Mouse (Mus musculus): ENCODE results near the gene Kdm2a. TPM values are rescaled to one million over a fixed set of nuclear protein-coding genes. Genes with fewer than 3 reads are reported as not detected.
A peak's percentile ranks its signal among the peaks of the same experiment; 100 is the strongest.

Gene Kdm2a
- total RNA-seq, 1 experiment = 45.6 TPM

GRCm38 (mm10) chr19:4396998-4397797 is 887 bp downstream of the Kdm2a start:
- H3K4me3 ChIP-seq (ENCODE audit: insufficient read depth in 1 of 2, low read depth in 1 of 2, low read length in 2 of 2, poor library complexity in 1 of 2, severe bottlenecking in 1 of 2) = peak overlapping the region; percentile 96 to 100
- peaks cover 0 to 2% of the 10 kb centered on the region in 2 experiments; a peak in 1 of 4 replicates for H3K4me1 ChIP-seq (ENCODE audit: control insufficient read depth in 2 of 2, insufficient read depth in 2 of 2, low read length in 2 of 2, poor library complexity in 1 of 2)
- DNase-seq (ENCODE audit: low read depth, low spot score) = peak; percentile 98
- in situ Hi-C loops (cut with MboI; ENCODE audit: low sequenced_read_pairs in 2 of 2, unreplicated experiment in 2 of 2) = no loop called here
- TF ChIP-seq HCFC1 (IDR thresholded peaks at IDR 0.05; ENCODE audit: borderline replicate concordance, insufficient read depth, low read length) (no peak), ZC3H11A (IDR thresholded peaks at IDR 0.05; ENCODE audit: borderline replicate concordance, low read depth, low read length) (no peak)
- H3K9ac ChIP-seq (ENCODE audit: insufficient read depth, low read depth, low read length, poor library complexity, severe bottlenecking) = peak overlapping the region; percentile 96
- H3K9me3 ChIP-seq (ENCODE audit: control insufficient read depth, insufficient read depth, low read depth, low read length) = no peaks in the 10 kb centered on the region
- no peaks in the 10 kb centered on the region for H3K36me3 ChIP-seq (ENCODE audit: control insufficient read depth, insufficient read depth, low read length, poor library complexity, severe bottlenecking)
- H3K27ac ChIP-seq (ENCODE audit: insufficient read depth, low read depth, low read length, poor library complexity, severe bottlenecking) = peak overlapping the region; percentile 83

DNA sequence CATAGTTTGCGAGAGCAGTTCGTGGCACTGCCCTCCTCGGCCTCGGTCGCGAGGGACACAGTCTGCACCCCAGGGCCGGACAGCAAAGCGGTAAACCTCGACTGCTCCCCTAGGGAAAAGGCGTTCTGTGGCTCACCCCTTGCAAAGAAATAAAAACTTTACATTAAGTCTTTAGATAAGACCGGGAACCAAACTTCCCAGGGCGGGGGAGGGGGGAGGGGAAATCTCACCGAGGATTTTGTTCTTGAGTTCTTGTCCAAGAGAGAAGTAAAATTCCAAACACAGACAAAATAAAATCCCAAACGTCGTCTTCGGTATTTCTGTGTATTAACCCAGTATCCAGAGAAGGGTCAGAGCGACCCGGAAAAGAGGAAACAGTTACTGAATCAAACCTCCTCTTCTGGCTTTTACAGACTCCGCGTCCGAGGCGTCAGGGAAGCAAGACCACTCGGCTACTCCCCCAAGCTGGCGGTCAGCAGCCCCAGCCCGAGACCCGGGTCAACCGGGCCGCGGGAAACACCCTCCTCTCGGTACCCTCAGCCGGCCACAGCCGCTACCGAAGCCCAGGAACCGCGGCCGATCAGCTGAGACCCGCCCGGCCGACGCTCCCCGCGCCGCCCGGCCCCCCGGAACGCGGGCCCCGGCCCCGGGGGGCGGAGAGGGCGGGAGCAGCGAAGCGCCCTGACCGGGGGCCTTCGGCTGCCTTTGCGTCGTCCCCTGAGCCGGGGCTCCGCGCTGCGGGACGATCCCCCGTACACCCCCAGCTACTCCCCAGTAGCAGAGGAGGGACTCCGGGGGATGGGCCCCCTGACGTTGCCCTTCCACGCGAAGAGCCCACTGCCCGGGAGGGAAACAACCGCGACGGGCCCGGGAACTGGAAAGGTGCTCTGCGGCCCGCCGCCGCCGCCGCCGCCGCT is 1.7 kb downstream of the Kdm2a start:
- Histone ChIP-seq H3K27ac (ENCODE audit: insufficient read depth, low read depth, low read length, poor library complexity, severe bottlenecking) (peak overlapping the region; percentile 83), H3K4me3 (ENCODE audit: insufficient read depth in 1 of 2, low read depth in 1 of 2, low read length in 2 of 2, poor library complexity in 1 of 2, severe bottlenecking in 1 of 2) (peak overlapping the region; percentile 96 to 100), H3K4me1 (ENCODE audit: control insufficient read depth in 2 of 2, insufficient read depth in 2 of 2, low read length in 2 of 2, poor library complexity in 1 of 2) (peaks cover 0 to 2% of the 10 kb centered on the region in 2 experiments; a peak in 1 of 4 replicates), H3K9me3 (ENCODE audit: control insufficient read depth, insufficient read depth, low read depth, low read length) (no peaks in the 10 kb centered on the region), H3K9ac (ENCODE audit: insufficient read depth, low read depth, low read length, poor library complexity, severe bottlenecking) (peak overlapping the region; percentile 96), H3K36me3 (ENCODE audit: control insufficient read depth, insufficient read depth, low read length, poor library complexity, severe bottlenecking) (no peaks in the 10 kb centered on the region)
- in situ Hi-C loops (cut with MboI; ENCODE audit: low sequenced_read_pairs in 2 of 2, unreplicated experiment in 2 of 2) = no loop called here
- TF ChIP-seq ZC3H11A (IDR thresholded peaks at IDR 0.05; ENCODE audit: borderline replicate concordance, low read depth, low read length) (no peak), CHD2 (IDR thresholded peaks at IDR 0.05; ENCODE audit: low read depth, low read length) (no peak), ZNF384 (IDR thresholded peaks at IDR 0.05; ENCODE audit: low read depth, low read length) (no peak), MAFK (IDR thresholded peaks at IDR 0.05; ENCODE audit: insufficient read depth, low read depth, low read length) (no peak), HCFC1 (IDR thresholded peaks at IDR 0.05; ENCODE audit: borderline replicate concordance, insufficient read depth, low read length) (no peak)
- no peak for DNase-seq (ENCODE audit: low read depth, low spot score)

DNA sequence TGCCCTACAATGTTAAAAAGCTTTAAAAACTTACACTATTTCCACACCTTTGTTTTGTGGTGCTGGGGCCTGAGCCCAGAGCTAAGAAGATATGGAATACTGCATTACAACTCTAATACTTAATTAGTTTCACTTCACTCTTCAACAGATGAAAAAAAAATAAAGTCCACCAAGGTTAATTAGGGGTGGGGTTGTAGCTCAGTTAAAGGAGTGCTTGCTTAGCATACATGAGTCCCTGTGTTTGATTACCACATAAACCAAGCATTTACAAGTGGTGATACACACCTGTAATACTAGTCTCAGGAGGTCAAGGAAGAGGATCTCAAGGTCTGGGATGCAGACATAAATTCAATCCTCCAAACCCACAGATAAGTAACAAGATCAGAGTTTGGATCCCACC is 10.8 kb downstream of the Kdm2a start:
- Histone ChIP-seq H3K9me3 (ENCODE audit: control insufficient read depth, insufficient read depth, low read depth, low read length) (no peaks in the 10 kb centered on the region), H3K4me1 (ENCODE audit: control insufficient read depth in 2 of 2, insufficient read depth in 2 of 2, low read length in 2 of 2, poor library complexity in 1 of 2) (no peaks in the 10 kb centered on the region; a peak in 1 of 4 replicates), H3K9ac (ENCODE audit: insufficient read depth, low read depth, low read length, poor library complexity, severe bottlenecking) (no peak overlapping the region), H3K4me3 (ENCODE audit: insufficient read depth in 1 of 2, low read depth in 1 of 2, low read length in 2 of 2, poor library complexity in 1 of 2, severe bottlenecking in 1 of 2) (no peak overlapping the region), H3K36me3 (ENCODE audit: control insufficient read depth, insufficient read depth, low read length, poor library complexity, severe bottlenecking) (no peaks in the 10 kb centered on the region), H3K27ac (ENCODE audit: insufficient read depth, low read depth, low read length, poor library complexity, severe bottlenecking) (no peak overlapping the region)
- TF ChIP-seq ZNF384 (IDR thresholded peaks at IDR 0.05; ENCODE audit: low read depth, low read length) (no peak), ZC3H11A (IDR thresholded peaks at IDR 0.05; ENCODE audit: borderline replicate concordance, low read depth, low read length) (no peak), HCFC1 (IDR thresholded peaks at IDR 0.05; ENCODE audit: borderline replicate concordance, insufficient read depth, low read length) (no peak), MAFK (IDR thresholded peaks at IDR 0.05; ENCODE audit: insufficient read depth, low read depth, low read length) (no peak), CHD2 (IDR thresholded peaks at IDR 0.05; ENCODE audit: low read depth, low read length) (no peak)
- no peak for DNase-seq (ENCODE audit: low read depth, low spot score)
- in situ Hi-C loops (cut with MboI; ENCODE audit: low sequenced_read_pairs in 2 of 2, unreplicated experiment in 2 of 2) = no loop called here

DNA sequence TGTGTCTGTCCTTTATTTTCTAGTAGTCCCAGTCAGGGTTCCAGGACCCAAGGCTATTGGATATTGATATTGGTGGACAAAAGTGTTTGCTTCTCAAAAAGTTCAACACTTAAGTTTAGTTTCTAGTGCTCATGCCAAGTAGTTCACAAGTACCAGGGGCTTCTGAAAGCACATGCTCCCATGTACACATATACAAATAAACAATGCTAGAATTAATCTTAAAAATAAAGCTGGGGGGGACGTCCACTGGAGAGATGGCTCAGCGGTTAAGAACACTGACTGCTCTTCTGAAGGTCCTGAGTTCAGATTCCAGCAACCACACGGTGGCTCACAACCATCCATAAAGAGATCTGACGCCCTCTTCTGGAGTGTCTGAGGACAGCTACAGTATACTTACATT is 13.1 kb downstream of the Kdm2a start:
- H3K9ac ChIP-seq (ENCODE audit: insufficient read depth, low read depth, low read length, poor library complexity, severe bottlenecking) = no peak overlapping the region
- in situ Hi-C loops (cut with MboI; ENCODE audit: low sequenced_read_pairs in 2 of 2, unreplicated experiment in 2 of 2) = no loop called here
- H3K4me1 ChIP-seq (ENCODE audit: control insufficient read depth in 2 of 2, insufficient read depth in 2 of 2, low read length in 2 of 2, poor library complexity in 1 of 2) = no peaks in the 10 kb centered on the region
- TF ChIP-seq CHD2 (IDR thresholded peaks at IDR 0.05; ENCODE audit: low read depth, low read length) = no peak
- no peak for TF ChIP-seq ZNF384 (IDR thresholded peaks at IDR 0.05; ENCODE audit: low read depth, low read length)
- TF ChIP-seq ZC3H11A (IDR thresholded peaks at IDR 0.05; ENCODE audit: borderline replicate concordance, low read depth, low read length) = no peak
- TF ChIP-seq MAFK (IDR thresholded peaks at IDR 0.05; ENCODE audit: insufficient read depth, low read depth, low read length) = no peak
- no peak overlapping the region for H3K27ac ChIP-seq (ENCODE audit: insufficient read depth, low read depth, low read length, poor library complexity, severe bottlenecking)
- no peaks in the 10 kb centered on the region for H3K36me3 ChIP-seq (ENCODE audit: control insufficient read depth, insufficient read depth, low read length, poor library complexity, severe bottlenecking)
- H3K4me3 ChIP-seq (ENCODE audit: insufficient read depth in 1 of 2, low read depth in 1 of 2, low read length in 2 of 2, poor library complexity in 1 of 2, severe bottlenecking in 1 of 2) = no peak overlapping the region
- H3K9me3 ChIP-seq (ENCODE audit: control insufficient read depth, insufficient read depth, low read depth, low read length) = no peaks in the 10 kb centered on the region
- DNase-seq (ENCODE audit: low read depth, low spot score) = no peak
